20 mouse cellular contexts compared by ENCODE assay signal in genomic region chr9:13433501-13434090, GRCm38 (mm10). TPM values are rescaled to one million over a fixed set of nuclear protein-coding genes. Genes with fewer than 3 reads are reported as not detected.
"Had no signal": no experiment of that assay in that cellular context is flagged by ENCODE, and none has a peak within 500 bp of the region (broad histone marks: within the 10 kb centered on the region; RNA-seq: fewer than 3 reads in every experiment).

No protein-coding gene starts in this region.

- H3K4me1 ChIP-seq: neural tube, embryonic 12.5 days had no signal

- H3K36me3 ChIP-seq: kidney, embryonic 15.5 days; limb, embryonic 15.5 days; liver, embryonic 12.5 days; lung, embryonic 15.5 days; midbrain, embryonic 13.5 days; neural tube, embryonic 12.5 days had no signal

- ATAC-seq: liver, embryonic 12.5 days; midbrain, embryonic 13.5 days had no signal

- H3K27me3 ChIP-seq: kidney, embryonic 15.5 days; limb, embryonic 15.5 days; liver, embryonic 12.5 days; lung, embryonic 15.5 days; midbrain, embryonic 13.5 days; neural tube, embryonic 12.5 days had no signal

- DNase-seq: kidney, adult 2 months; kidney, postnatal 14 days; lung, postnatal 14 days; thymus, postnatal 25 days had no signal

- H3K4me2 ChIP-seq: kidney, embryonic 15.5 days; limb, embryonic 15.5 days; liver, embryonic 12.5 days; lung, embryonic 15.5 days; midbrain, embryonic 13.5 days; neural tube, embryonic 12.5 days had no signal

- H3K27ac ChIP-seq: kidney, embryonic 15.5 days; left cerebral cortex, adult 2 months; limb, embryonic 15.5 days; liver, embryonic 12.5 days; lung, embryonic 15.5 days; midbrain, embryonic 13.5 days; neural tube, embryonic 12.5 days; stomach, postnatal 0 days had no signal

- H3K4me3 ChIP-seq: kidney, embryonic 15.5 days; left cerebral cortex, adult 2 months; limb, embryonic 15.5 days; liver, embryonic 12.5 days; lung, embryonic 15.5 days; midbrain, embryonic 13.5 days; neural tube, embryonic 12.5 days had no signal

- H3K9ac ChIP-seq: kidney, embryonic 15.5 days; limb, embryonic 15.5 days; liver, embryonic 12.5 days; lung, embryonic 15.5 days; midbrain, embryonic 13.5 days; neural tube, embryonic 12.5 days had no signal

- H3K9me3 ChIP-seq: kidney, embryonic 15.5 days; limb, embryonic 15.5 days; lung, embryonic 15.5 days had no signal

RNA-seq across cellular contexts. Expression of gene Gm17571, which starts 13.0 kb away (rescaled TPM):
- total RNA-seq: layer of hippocampus, adult 8-10 months; layer of hippocampus, postnatal 14 days; left cerebral cortex, adult 2 months; left cerebral cortex, postnatal 25 days; megakaryocyte-erythroid progenitor cell, adult 5-6 weeks; neutrophil, adult 5-6 weeks had no signal
- polyA plus RNA-seq: kidney, adult 2 months; kidney, embryonic 15.5 days; large intestine, adult 2 months; limb, embryonic 11.5 days; limb, embryonic 15.5 days; liver, embryonic 12.5 days; liver, embryonic 16.5 days; lung, embryonic 15.5 days; midbrain, embryonic 13.5 days; neural tube, embryonic 12.5 days; stomach, postnatal 0 days had no signal
